Mouse (Mus musculus) liver, embryonic 16.5 days (tissue): ENCODE measurements around the gene Pald1. TPM values are rescaled to one million over a fixed set of nuclear protein-coding genes. Genes with fewer than 3 reads are reported as not detected.
A peak's percentile ranks its signal among the peaks of the same experiment; 100 is the strongest.

Experiments
- ATAC-seq: fragments of 200-750 bp; cut with Nextera tagmentation; 2 replicates; pipeline ENCODE4 v1.8.0; 2017; ENCODE audit warnings: low read depth, mild to moderate bottlenecking, moderate number of reproducible peaks, moderate library complexity
- H3K27ac ChIP-seq: fragments of 300-500 bp; sonication (generic); 2 replicates; pipeline ENCODE4 v1.5.1; 2014; ENCODE audit warnings: mild to moderate bottlenecking, low read length
- H3K27me3 ChIP-seq: fragments of 300-500 bp; sonication (generic); 2 replicates; pipeline ENCODE4 v1.6.1; 2014; ENCODE audit warnings: low read depth, low read length, mixed read lengths; ENCODE audit not compliant: control insufficient read depth, insufficient read depth
- H3K36me3 ChIP-seq: fragments of 300-500 bp; sonication (generic); 2 replicates; pipeline ENCODE4 v1.6.1; 2014; ENCODE audit warnings: mild to moderate bottlenecking; ENCODE audit not compliant: control insufficient read depth, insufficient read depth
- H3K4me1 ChIP-seq: fragments of 300-500 bp; sonication (generic); 2 replicates; pipeline ENCODE4 v1.6.1; 2014; ENCODE audit warnings: low read depth, low read length, mixed read lengths; ENCODE audit not compliant: control insufficient read depth
- H3K4me2 ChIP-seq: fragments of 300-500 bp; sonication (generic); 2 replicates; pipeline ENCODE4 v1.6.1; 2014; ENCODE audit warnings: low read depth, low read length, mixed read lengths
- H3K4me3 ChIP-seq: fragments of 300-500 bp; sonication (generic); 2 replicates; pipeline ENCODE4 v1.5.1; 2014; ENCODE audit warnings: low read depth, mild to moderate bottlenecking, low read length
- H3K9ac ChIP-seq: fragments of 300-500 bp; sonication (generic); 2 replicates; pipeline ENCODE4 v1.6.1; 2014; ENCODE audit warnings: low read depth, low read length
- H3K9me3 ChIP-seq: fragments of 300-500 bp; sonication (generic); replicated peaks from 2 replicates; pipeline ENCODE4 v1.6.1; 2016; ENCODE audit warnings: low read length; ENCODE audit not compliant: control insufficient read depth
- WGBS: fragments of 180-500 bp; shearing (Covaris S2); extraction: QIAGEN DNeasy Blood & Tissue Kit; methylation state at CpG from one replicate; pipeline ENCODE4 v1.1.7; 2014; ENCODE audit not compliant: insufficient replicate concordance; 5-methylcytosine and 5-hydroxymethylcytosine counted together
- polyA plus RNA-seq: library from polyadenylated mRNA; unstranded; fragments of >200 nt; fragmentation: Nextera tagmentation; extraction: Ambion mirVana; gene quantifications from 2 replicates; pipeline ENCODE4 v1.2.1, GENCODE M21; 2015

The Pald1 gene
- polyA plus RNA-seq, 1 experiment from 2014 or later = 6.5 TPM

DNA sequence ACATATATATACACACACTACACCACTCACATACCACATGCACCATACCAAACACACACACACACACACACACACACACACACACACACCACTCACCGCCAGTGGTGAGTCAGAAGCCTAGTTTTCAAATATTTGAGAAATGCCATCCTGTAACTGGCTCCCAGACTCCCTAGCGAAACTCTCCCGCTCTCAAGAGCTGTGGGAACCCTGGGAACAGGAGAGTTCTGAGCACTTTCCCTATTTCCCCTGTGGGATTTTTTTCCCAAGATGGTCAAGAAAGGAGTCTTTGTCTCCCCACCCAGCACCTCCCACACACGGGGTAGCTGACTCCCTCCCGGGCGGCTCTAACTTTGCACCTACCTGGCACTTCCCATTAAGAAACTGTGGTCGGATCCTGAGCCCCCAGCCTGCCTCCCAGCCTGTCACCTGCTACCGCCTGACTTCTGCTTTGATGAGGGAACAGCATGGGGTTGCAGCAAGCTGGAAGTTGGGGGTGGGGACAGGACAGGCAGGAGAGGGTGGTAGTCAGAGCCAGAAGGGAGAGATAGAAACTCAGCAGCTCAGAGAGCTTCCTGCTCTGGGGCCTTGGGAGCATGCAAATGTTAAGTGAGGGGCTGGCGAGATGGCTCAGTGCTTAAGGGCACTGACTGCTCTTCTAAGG, 11.3 kb upstream of the Pald1 start:
- H3K9me3 ChIP-seq = no peaks in the 10 kb centered on the region
- 24% methylated on average over 9 of the region's 9 CpGs for WGBS
- no peak for ATAC-seq
- H3K4me2 ChIP-seq = no peak overlapping the region
- no peaks in the 10 kb centered on the region; the same call in 1 of the 2 replicates for H3K4me1 ChIP-seq
- H3K36me3 ChIP-seq = no peaks in the 10 kb centered on the region
- no peak overlapping the region for H3K9ac ChIP-seq
- H3K27me3 ChIP-seq = no peaks in the 10 kb centered on the region
- H3K27ac ChIP-seq = no peak overlapping the region
- no peak overlapping the region for H3K4me3 ChIP-seq

GRCm38 (mm10) chr10:61392584-61392983, 9.3 kb upstream of the Pald1 start:
- H3K4me1 ChIP-seq = no peaks in the 10 kb centered on the region; the same call in 1 of the 2 replicates
- H3K36me3 ChIP-seq = no peaks in the 10 kb centered on the region
- no peak overlapping the region for H3K4me3 ChIP-seq
- no peak overlapping the region for H3K4me2 ChIP-seq
- WGBS = 32% methylated on average over 4 of the region's 4 CpGs
- H3K9me3 ChIP-seq = no peaks in the 10 kb centered on the region
- H3K9ac ChIP-seq = no peak overlapping the region
- no peak overlapping the region for H3K27ac ChIP-seq
- no peaks in the 10 kb centered on the region for H3K27me3 ChIP-seq
- no peak for ATAC-seq

- no peak overlapping the region for H3K9ac ChIP-seq
- no peaks in the 10 kb centered on the region for H3K9me3 ChIP-seq
- no peak overlapping the region for H3K4me3 ChIP-seq
- no peaks in the 10 kb centered on the region; the same call in 1 of the 2 replicates for H3K4me1 ChIP-seq
- H3K4me2 ChIP-seq = no peak overlapping the region
- no peak for ATAC-seq
- no peaks in the 10 kb centered on the region for H3K27me3 ChIP-seq
- no peak overlapping the region for H3K27ac ChIP-seq
- 37% methylated on average over 2 of the region's 2 CpGs for WGBS
- H3K36me3 ChIP-seq = no peaks in the 10 kb centered on the region
Measured at GRCm38 (mm10) chr10:61390148-61390547, 6.8 kb upstream of the Pald1 start.

GRCm38 (mm10) chr10:61389020-61389419, 5.7 kb upstream of the Pald1 start:
- H3K27ac ChIP-seq = no peak overlapping the region
- no peak overlapping the region for H3K9ac ChIP-seq
- no peaks in the 10 kb centered on the region for H3K36me3 ChIP-seq
- 64% methylated on average over 5 of the region's 5 CpGs for WGBS
- H3K4me3 ChIP-seq = no peak overlapping the region
- no peaks in the 10 kb centered on the region for H3K4me1 ChIP-seq
- H3K27me3 ChIP-seq = peaks cover under 1% of the 10 kb centered on the region; the same call in 1 of the 2 replicates
- no peak for ATAC-seq
- no peak overlapping the region for H3K4me2 ChIP-seq
- H3K9me3 ChIP-seq = no peaks in the 10 kb centered on the region

- Histone ChIP-seq H3K9ac (no peak overlapping the region), H3K27ac (no peak overlapping the region), H3K4me3 (no peak overlapping the region), H3K36me3 (no peaks in the 10 kb centered on the region), H3K27me3 (peaks cover 28% of the 10 kb centered on the region), H3K4me1 (peaks cover 7% of the 10 kb centered on the region), H3K4me2 (no peak overlapping the region), H3K9me3 (no peaks in the 10 kb centered on the region)
- 37% methylated on average over 6 of the region's 6 CpGs for WGBS
- no peak for ATAC-seq
Measured at GRCm38 (mm10) chr10:61386284-61386683, 3.0 kb upstream of the Pald1 start.

- ATAC-seq = no peak
- Histone ChIP-seq H3K36me3 (no peaks in the 10 kb centered on the region), H3K27me3 (peaks cover 38% of the 10 kb centered on the region), H3K9ac (no peak overlapping the region), H3K27ac (no peak overlapping the region), H3K4me3 (no peak overlapping the region), H3K9me3 (no peaks in the 10 kb centered on the region), H3K4me2 (no peak overlapping the region), H3K4me1 (peaks cover 13% of the 10 kb centered on the region)
- WGBS = 63% methylated on average over 6 of the region's 6 CpGs
Measured at GRCm38 (mm10) chr10:61385174-61385573, 1.8 kb upstream of the Pald1 start.

DNA sequence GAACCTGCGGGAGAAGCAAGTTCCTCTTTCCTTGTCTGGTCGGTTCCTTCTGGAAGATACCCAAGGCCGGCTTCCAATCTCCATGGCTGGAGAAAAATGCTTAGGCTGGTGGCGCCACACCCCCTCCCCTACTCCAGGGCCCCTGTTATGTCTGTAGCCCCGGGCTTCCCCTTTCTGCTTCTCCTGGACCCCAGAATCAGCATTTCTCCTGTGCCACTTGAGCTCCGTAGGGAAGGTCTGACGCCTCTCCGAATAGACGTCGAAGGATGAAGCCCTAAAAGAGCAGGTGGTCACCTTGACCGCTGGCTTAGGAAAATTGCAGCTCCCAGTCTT, 351 bp upstream of the Pald1 start:
- H3K4me3 ChIP-seq = peak overlapping the region; percentile 59
- no peak overlapping the region for H3K9ac ChIP-seq
- peaks cover 40% of the 10 kb centered on the region for H3K27me3 ChIP-seq
- no peak for ATAC-seq
- no peaks in the 10 kb centered on the region for H3K36me3 ChIP-seq
- H3K4me2 ChIP-seq = peak overlapping the region; percentile 70
- H3K4me1 ChIP-seq = peaks cover 13% of the 10 kb centered on the region
- 12% methylated on average over 11 of the region's 11 CpGs for WGBS
- H3K27ac ChIP-seq = no peak overlapping the region
- H3K9me3 ChIP-seq = no peaks in the 10 kb centered on the region

- Histone ChIP-seq H3K36me3 (no peaks in the 10 kb centered on the region), H3K4me3 (peak overlapping the region; percentile 59), H3K4me2 (peak overlapping the region; percentile 70), H3K27me3 (peaks cover 40% of the 10 kb centered on the region), H3K27ac (no peak overlapping the region), H3K9me3 (no peaks in the 10 kb centered on the region), H3K4me1 (peaks cover 13% of the 10 kb centered on the region), H3K9ac (no peak overlapping the region; the same call in 1 of the 2 replicates)
- WGBS = 1% methylated on average over 8 of the region's 8 CpGs
- ATAC-seq = no peak
Measured at GRCm38 (mm10) chr10:61382281-61382731, 1.0 kb downstream of the Pald1 start.

- WGBS = 1% methylated on average over 8 of the region's 8 CpGs
- Histone ChIP-seq H3K4me3 (peak overlapping the region; percentile 59), H3K27me3 (peaks cover 40% of the 10 kb centered on the region), H3K9ac (no peak overlapping the region), H3K27ac (no peak overlapping the region), H3K36me3 (no peaks in the 10 kb centered on the region), H3K9me3 (no peaks in the 10 kb centered on the region), H3K4me2 (peak overlapping the region; percentile 70), H3K4me1 (peaks cover 13% of the 10 kb centered on the region)
- ATAC-seq = 0 out of 2 replicates have a peak, but pooled peaks have one; percentile 7
Measured at GRCm38 (mm10) chr10:61381823-61382222, 1.5 kb downstream of the Pald1 start.
